Mouse (Mus musculus) forebrain, embryonic 12.5 days (tissue): ENCODE measurements at regions not wholly inside any gene's neighbourhood (a gene's known extent, or its start where the extent isn't known, plus 50 kb on each side); places are given as distances from the start of the nearest gene placed in this dataset.

Experiments
- ATAC-seq: fragments of 200-750 bp; cut with Nextera tagmentation; 2 replicates; pipeline ENCODE4 v1.8.0; 2017; ENCODE audit warnings: moderate TSS enrichment; ENCODE audit not compliant: low FRiP score
- H3K27ac ChIP-seq: fragments of 300-500 bp; sonication (generic); 2 replicates; pipeline ENCODE4 v1.5.1; 2016; ENCODE audit warnings: mild to moderate bottlenecking
- H3K27me3 ChIP-seq: fragments of 300-500 bp; sonication (generic); 2 replicates; pipeline ENCODE4 v1.6.1; 2016; ENCODE audit warnings: mild to moderate bottlenecking
- H3K36me3 ChIP-seq: fragments of 300-500 bp; sonication (generic); replicated peaks from 2 replicates; pipeline ENCODE4 v1.6.1; 2016; ENCODE audit warnings: mild to moderate bottlenecking
- H3K4me1 ChIP-seq: fragments of 300-500 bp; sonication (generic); 2 replicates; pipeline ENCODE4 v1.6.1; 2016
- H3K4me2 ChIP-seq: fragments of 300-500 bp; sonication (generic); 2 replicates; pipeline ENCODE4 v1.6.1; 2016; ENCODE audit warnings: mild to moderate bottlenecking, moderate library complexity
- H3K4me3 ChIP-seq: fragments of 300-500 bp; sonication (generic); replicated peaks from 2 replicates; pipeline ENCODE4 v1.5.1; 2016; ENCODE audit warnings: mild to moderate bottlenecking
- H3K9ac ChIP-seq: fragments of 300-500 bp; sonication (generic); 2 replicates; pipeline ENCODE4 v1.6.1; 2016; ENCODE audit warnings: mild to moderate bottlenecking
- H3K9me3 ChIP-seq: fragments of 300-500 bp; sonication (generic); 2 replicates; pipeline ENCODE4 v1.6.1; 2016
- WGBS: fragments of 180-500 bp; shearing (Covaris S2); methylation state at CpG from one replicate; pipeline ENCODE4 v1.1.7; 2016; 5-methylcytosine and 5-hydroxymethylcytosine counted together

DNA sequence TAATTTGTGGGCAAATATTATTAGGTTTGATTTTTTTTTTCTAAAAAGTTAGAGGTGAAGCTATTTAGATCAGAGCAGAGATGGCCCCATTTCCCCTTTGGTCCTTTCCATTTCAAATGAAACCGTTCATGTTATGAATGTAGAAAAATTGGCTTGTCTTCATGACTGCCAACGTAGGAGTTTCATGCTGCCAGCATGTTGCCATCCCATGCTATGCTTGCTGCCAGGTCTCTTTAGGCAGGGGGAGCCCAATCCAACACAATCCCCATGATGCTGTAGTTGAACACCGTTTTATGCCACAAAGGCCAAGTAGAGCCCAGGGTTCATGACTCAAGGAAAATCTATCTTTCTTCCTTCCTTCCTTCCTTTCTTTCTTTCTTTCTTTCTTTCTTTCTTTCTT is 259.5 kb downstream of the Abcc12 start:
- whole genome bisulfite sequencing = 86% methylated on average over 3 of the region's 3 CpGs
- H3K9me3 ChIP-seq = no peaks in the 10 kb centered on the region

DNA sequence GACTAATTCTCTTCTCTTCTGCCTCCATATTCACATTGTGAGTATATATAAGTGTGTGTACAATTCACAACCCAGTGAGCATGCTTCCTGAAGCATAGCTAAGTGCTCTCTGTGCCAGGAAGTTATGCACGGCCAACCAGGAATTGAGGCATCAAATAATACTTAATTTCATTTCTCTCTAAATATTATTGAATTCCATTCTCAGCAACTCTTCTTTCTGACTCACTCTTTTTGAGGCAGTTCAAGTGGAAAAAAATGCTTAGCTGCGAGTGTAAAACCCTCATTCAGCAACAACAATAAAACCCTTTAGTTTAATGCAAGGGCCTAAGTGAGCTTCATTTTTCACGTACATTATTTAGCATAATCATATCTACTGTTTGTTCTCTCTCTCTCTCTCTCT is 262.0 kb downstream of the Abcc12 start:
- 40% methylated on average over 3 of the region's 3 CpGs for whole genome bisulfite sequencing
- no peaks in the 10 kb centered on the region; the same call in 1 of the 2 replicates for H3K4me1 ChIP-seq
- H3K27ac ChIP-seq = no peak overlapping the region
- no peaks in the 10 kb centered on the region for H3K9me3 ChIP-seq
- no peaks in the 10 kb centered on the region for H3K36me3 ChIP-seq
- H3K9ac ChIP-seq = no peak overlapping the region
- H3K4me3 ChIP-seq = no peak overlapping the region
- no peaks in the 10 kb centered on the region for H3K27me3 ChIP-seq
- no peak overlapping the region for H3K4me2 ChIP-seq
- no peak for ATAC-seq

More for the DNA sequence above, 259.5 kb downstream of the Abcc12 start:
- no peaks in the 10 kb centered on the region; the same call in 1 of the 2 replicates for H3K4me1 ChIP-seq
- ATAC-seq = no peak
- H3K27ac ChIP-seq = no peak overlapping the region
- no peak overlapping the region for H3K9ac ChIP-seq
- H3K4me2 ChIP-seq = no peak overlapping the region
- H3K27me3 ChIP-seq = peaks cover 13% of the 10 kb centered on the region
- no peak overlapping the region for H3K4me3 ChIP-seq
- H3K36me3 ChIP-seq = no peaks in the 10 kb centered on the region

- no peak for ATAC-seq
- H3K9me3 ChIP-seq = no peaks in the 10 kb centered on the region
- no peaks in the 10 kb centered on the region for H3K36me3 ChIP-seq
- 87% methylated on average over 7 of the region's 7 CpGs for WGBS
- no peak overlapping the region for H3K4me2 ChIP-seq
- H3K4me3 ChIP-seq = no peak overlapping the region
- H3K27me3 ChIP-seq = no peaks in the 10 kb centered on the region
- no peak overlapping the region for H3K9ac ChIP-seq
- no peaks in the 10 kb centered on the region for H3K4me1 ChIP-seq
- no peak overlapping the region for H3K27ac ChIP-seq
Measured at GRCm38 (mm10) chr8:86316236-86316635, 264.2 kb downstream of the Abcc12 start.

DNA sequence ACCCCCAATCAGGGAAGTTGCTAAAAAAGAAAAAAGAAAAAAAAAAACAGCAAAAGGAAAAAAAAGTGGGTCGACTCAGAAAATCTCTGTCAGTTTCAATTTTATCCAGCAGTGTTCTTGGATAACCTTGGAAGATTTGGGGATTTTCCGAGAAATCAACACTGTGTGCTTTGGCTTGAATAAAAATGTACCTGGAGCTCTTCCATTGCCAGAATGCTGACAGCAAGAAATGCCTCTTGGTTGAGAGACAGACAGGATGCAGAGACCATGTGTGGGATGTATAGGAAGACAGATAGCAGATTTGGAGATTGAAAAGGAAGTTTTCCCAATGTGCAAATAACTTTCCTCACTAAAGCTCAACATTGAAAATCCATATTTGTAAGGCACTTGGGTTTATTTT is 271.0 kb downstream of the Abcc12 start:
- H3K4me1 ChIP-seq = no peaks in the 10 kb centered on the region
- WGBS = 73% methylated on average over 2 of the region's 2 CpGs
- H3K36me3 ChIP-seq = no peaks in the 10 kb centered on the region
- no peak overlapping the region for H3K27ac ChIP-seq
- no peaks in the 10 kb centered on the region for H3K9me3 ChIP-seq
- no peak overlapping the region for H3K4me3 ChIP-seq
- ATAC-seq = no peak
- no peak overlapping the region for H3K9ac ChIP-seq
- H3K4me2 ChIP-seq = no peak overlapping the region
- H3K27me3 ChIP-seq = no peaks in the 10 kb centered on the region

DNA sequence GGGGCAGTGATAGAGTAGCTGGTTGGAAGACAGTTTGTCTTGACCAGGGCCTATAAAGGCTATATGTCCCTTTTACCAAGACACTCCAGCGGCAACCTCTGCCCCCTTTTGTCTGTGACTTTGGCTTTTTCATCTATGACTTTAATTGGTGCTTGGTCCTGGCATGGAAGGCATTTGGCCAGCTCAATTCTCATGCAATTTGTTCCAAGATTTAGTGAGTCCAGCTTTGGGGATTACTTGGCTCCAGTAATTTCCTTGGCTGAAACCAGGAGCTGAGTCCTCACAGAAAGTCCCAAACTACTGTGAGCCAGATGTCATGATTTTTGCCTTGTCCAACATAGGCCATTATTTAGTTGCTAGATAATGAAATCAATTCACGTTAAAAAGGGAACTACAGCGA is 273.1 kb downstream of the Abcc12 start:
- 88% methylated on average over 3 of the region's 3 CpGs for WGBS
- Histone ChIP-seq H3K27ac (no peak overlapping the region), H3K9me3 (no peaks in the 10 kb centered on the region), H3K36me3 (no peaks in the 10 kb centered on the region), H3K9ac (no peak overlapping the region), H3K4me1 (no peaks in the 10 kb centered on the region), H3K4me2 (no peak overlapping the region), H3K4me3 (no peak overlapping the region), H3K27me3 (no peaks in the 10 kb centered on the region)
- no peak for ATAC-seq

DNA sequence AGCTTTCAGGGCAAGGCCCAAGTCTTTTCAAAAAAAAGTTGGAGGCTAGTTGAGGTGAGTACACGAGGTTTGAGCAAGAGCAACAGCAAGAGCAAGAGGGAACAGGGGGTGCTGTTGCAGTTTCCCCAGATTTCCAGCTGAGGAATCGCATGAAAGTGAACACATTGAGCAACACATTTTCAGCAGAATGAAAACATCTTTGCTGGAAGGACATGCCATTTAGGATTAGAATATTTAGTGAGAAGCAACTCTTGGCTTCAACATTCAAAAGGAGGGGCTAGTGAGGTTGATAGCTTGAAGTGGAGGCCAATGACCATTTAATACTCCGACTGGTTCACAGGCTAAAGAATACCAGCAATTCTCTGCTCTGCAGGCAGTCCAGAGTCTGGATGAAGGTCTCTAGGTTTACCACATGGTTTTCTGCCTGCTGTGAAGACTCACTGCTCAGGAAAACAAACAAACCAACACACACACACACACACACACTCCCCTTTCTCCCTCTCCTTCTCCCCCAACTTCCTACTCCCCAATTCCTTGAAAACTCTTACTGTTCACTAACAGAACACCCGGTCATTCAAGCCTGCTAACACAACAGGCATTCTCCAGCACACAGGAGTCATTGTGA is 278.5 kb downstream of the Abcc12 start:
- WGBS = 60% methylated on average over 4 of the region's 4 CpGs

DNA sequence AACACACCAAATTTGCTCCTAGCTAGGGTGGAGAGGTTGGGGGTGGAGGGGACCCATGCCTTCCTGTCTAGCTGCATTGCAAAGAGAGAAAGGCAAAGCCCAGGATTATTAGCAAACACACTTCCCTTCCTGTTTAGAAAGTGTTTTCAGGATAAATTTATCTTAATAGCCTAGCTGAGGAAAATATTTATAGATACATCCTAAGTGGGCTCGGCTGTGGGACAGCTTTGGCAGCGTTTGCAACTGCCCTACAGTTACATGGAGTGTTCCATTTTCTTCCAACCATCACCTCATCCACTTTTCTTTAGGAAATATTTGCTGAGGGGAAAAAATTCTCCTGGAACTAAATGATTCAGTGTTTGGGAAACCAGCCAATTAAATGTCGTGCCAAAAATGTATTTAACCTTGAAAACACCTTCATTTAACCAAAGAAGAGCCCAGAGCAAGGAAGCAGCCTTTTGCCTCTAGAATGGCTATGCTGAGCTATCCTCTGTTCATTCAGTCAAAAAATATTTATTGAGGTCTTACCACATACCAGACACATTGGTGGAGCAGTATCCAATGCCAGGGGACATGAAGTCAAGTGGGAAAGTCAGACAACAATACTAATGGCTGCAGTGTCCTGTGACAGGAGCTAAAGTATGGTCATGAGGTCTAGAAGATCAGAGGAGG is 291.6 kb downstream of the Abcc12 start:
- Histone ChIP-seq H3K4me2 (no peak overlapping the region), H3K4me3 (no peak overlapping the region), H3K4me1 (no peaks in the 10 kb centered on the region), H3K9ac (no peak overlapping the region), H3K9me3 (no peaks in the 10 kb centered on the region), H3K27ac (no peak overlapping the region), H3K36me3 (no peaks in the 10 kb centered on the region), H3K27me3 (no peaks in the 10 kb centered on the region)
- no peak for ATAC-seq
- WGBS = 91% methylated on average over 3 of the region's 3 CpGs

More for the DNA sequence above, 278.5 kb downstream of the Abcc12 start:
- no peak overlapping the region for H3K4me3 ChIP-seq
- no peak for ATAC-seq
- H3K27ac ChIP-seq = no peak overlapping the region
- no peaks in the 10 kb centered on the region for H3K36me3 ChIP-seq
- no peaks in the 10 kb centered on the region for H3K9me3 ChIP-seq
- H3K27me3 ChIP-seq = no peaks in the 10 kb centered on the region
- H3K4me2 ChIP-seq = no peak overlapping the region
- no peak overlapping the region for H3K9ac ChIP-seq
- H3K4me1 ChIP-seq = no peaks in the 10 kb centered on the region

DNA sequence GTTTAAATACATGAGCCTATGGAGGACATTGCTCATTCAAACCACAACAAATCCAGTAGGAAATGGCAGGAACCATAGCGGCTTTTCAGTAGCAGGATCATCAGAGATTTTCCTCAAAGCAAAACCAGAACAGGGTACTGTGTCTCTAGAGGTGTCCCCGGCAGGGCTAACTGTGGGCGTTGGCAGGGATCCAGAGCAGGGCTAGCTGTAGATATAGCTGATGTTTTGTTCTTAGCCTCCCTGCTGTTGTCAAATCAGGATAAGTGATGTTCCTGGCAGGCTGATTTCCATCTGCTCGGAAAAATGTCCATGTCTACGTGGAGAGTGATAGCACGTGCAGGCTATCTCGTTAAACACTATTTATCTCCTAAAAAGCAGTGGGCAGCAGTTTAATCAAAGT is 297.6 kb downstream of the Abcc12 start:
- no peak overlapping the region for H3K27ac ChIP-seq

GRCm38 (mm10) chr8:86280093-86280721 is 300.3 kb downstream of the Abcc12 start:
- ATAC-seq = no peak
- Histone ChIP-seq H3K27me3 (no peaks in the 10 kb centered on the region), H3K36me3 (no peaks in the 10 kb centered on the region), H3K9me3 (no peaks in the 10 kb centered on the region), H3K4me2 (no peak overlapping the region), H3K27ac (no peak overlapping the region), H3K4me3 (no peak overlapping the region), H3K4me1 (no peaks in the 10 kb centered on the region), H3K9ac (no peak overlapping the region)
- 91% methylated on average over 18 of the region's 18 CpGs for WGBS

More for the DNA sequence above, 297.6 kb downstream of the Abcc12 start:
- no peaks in the 10 kb centered on the region for H3K9me3 ChIP-seq
- no peak overlapping the region for H3K4me3 ChIP-seq
- H3K36me3 ChIP-seq = no peaks in the 10 kb centered on the region
- no peak overlapping the region for H3K9ac ChIP-seq
- ATAC-seq = no peak
- H3K27me3 ChIP-seq = no peaks in the 10 kb centered on the region
- 52% methylated on average over 7 of the region's 7 CpGs for WGBS
- no peaks in the 10 kb centered on the region for H3K4me1 ChIP-seq
- no peak overlapping the region for H3K4me2 ChIP-seq

- peaks cover 10% of the 10 kb centered on the region for H3K4me1 ChIP-seq
- no peak overlapping the region for H3K4me3 ChIP-seq
- no peak overlapping the region for H3K4me2 ChIP-seq
- H3K36me3 ChIP-seq = no peaks in the 10 kb centered on the region
- no peak for ATAC-seq
- H3K27ac ChIP-seq = no peak overlapping the region
- H3K9me3 ChIP-seq = no peaks in the 10 kb centered on the region
- H3K27me3 ChIP-seq = no peaks in the 10 kb centered on the region
- 89% methylated on average over 4 of the region's 4 CpGs for WGBS
- no peak overlapping the region for H3K9ac ChIP-seq
Measured at GRCm38 (mm10) chr8:86275699-86276098, 304.8 kb downstream of the Abcc12 start.

DNA sequence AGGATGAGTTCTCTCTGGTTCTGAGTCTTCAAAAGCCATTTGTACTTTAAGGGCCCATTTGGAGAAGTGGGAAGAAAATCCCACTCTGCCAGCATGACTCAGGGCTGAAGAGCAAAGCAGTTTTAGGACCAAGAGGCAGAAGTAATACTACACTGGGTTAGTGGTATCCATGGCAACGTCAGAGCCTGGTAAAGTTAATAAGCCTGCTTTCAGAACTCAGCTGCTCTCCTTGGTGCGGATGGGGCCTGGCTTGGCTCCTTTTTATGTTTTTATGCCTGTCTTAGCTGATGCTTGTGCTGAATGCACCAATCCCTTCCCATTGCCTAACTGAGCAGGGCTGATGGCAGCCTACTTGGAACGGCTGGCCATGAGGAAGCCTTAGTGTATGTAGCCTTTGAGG is 306.7 kb downstream of the Abcc12 start:
- 21% methylated on average over 3 of the region's 3 CpGs for WGBS

GRCm38 (mm10) chr8:86272626-86273025 is 307.9 kb downstream of the Abcc12 start:
- Histone ChIP-seq H3K27ac (no peak overlapping the region), H3K4me3 (no peak overlapping the region), H3K27me3 (no peaks in the 10 kb centered on the region), H3K9ac (no peak overlapping the region), H3K36me3 (no peaks in the 10 kb centered on the region), H3K4me2 (no peak overlapping the region), H3K4me1 (peaks cover 10% of the 10 kb centered on the region), H3K9me3 (no peaks in the 10 kb centered on the region)
- ATAC-seq = no peak
- WGBS = 28% methylated on average over 1 of the region's 1 CpGs

More for the DNA sequence above, 306.7 kb downstream of the Abcc12 start:
- H3K4me2 ChIP-seq = no peak overlapping the region
- no peaks in the 10 kb centered on the region for H3K9me3 ChIP-seq
- peak; percentile 36; the same call in 1 of the 2 replicates for ATAC-seq
- no peaks in the 10 kb centered on the region for H3K27me3 ChIP-seq
- no peaks in the 10 kb centered on the region for H3K36me3 ChIP-seq
- no peak overlapping the region for H3K27ac ChIP-seq
- no peak overlapping the region for H3K4me3 ChIP-seq
- peaks cover 10% of the 10 kb centered on the region for H3K4me1 ChIP-seq
- H3K9ac ChIP-seq = no peak overlapping the region

GRCm38 (mm10) chr8:86271477-86271876 is 309.0 kb downstream of the Abcc12 start:
- 91% methylated on average over 6 of the region's 6 CpGs for WGBS

More at GRCm38 (mm10) chr8:86271477-86271876, 309.0 kb downstream of the Abcc12 start:
- H3K4me3 ChIP-seq = no peak overlapping the region
- no peaks in the 10 kb centered on the region for H3K36me3 ChIP-seq
- no peaks in the 10 kb centered on the region for H3K9me3 ChIP-seq
- no peak overlapping the region for H3K27ac ChIP-seq
- ATAC-seq = no peak
- no peaks in the 10 kb centered on the region for H3K27me3 ChIP-seq
- H3K4me1 ChIP-seq = peaks cover 10% of the 10 kb centered on the region
- H3K4me2 ChIP-seq = no peak overlapping the region
- H3K9ac ChIP-seq = no peak overlapping the region
